Mouse (Mus musculus) MEL (cell line): Measurements from ENCODE around the gene Atp6v0e. TPM values are rescaled to one million over a fixed set of nuclear protein-coding genes. Genes with fewer than 3 reads are reported as not detected.

Source experiments
- DNase-seq: peaks from one replicate; pipeline ENCODE4 v3.0.0; 2011; ENCODE audit warnings: low read depth, low spot score
- H3K27ac ChIP-seq: 2 replicates; pipeline ENCODE4 v1.5.1; 2012; ENCODE audit warnings: low read depth, mild to moderate bottlenecking, control low read depth, low read length, moderate library complexity; ENCODE audit not compliant: control insufficient read depth
- H3K27me3 ChIP-seq, 2 experiments: fragments of 150-350 bp in 1 of 2; sonication (generic) in 1 of 2; 2 replicates each; pipeline ENCODE4 v1.6.1; 2012; ENCODE audit warnings: low read length in 2 of 2, mild to moderate bottlenecking in 2 of 2, improper control_type of control experiment in 1 of 2, moderate library complexity in 1 of 2; ENCODE audit not compliant: insufficient read depth in 2 of 2, control insufficient read depth in 1 of 2
- H3K36me3 ChIP-seq, 2 experiments: 2 replicates each; pipeline ENCODE4 v1.6.1; 2012 to 2014; ENCODE audit warnings: low read length in 2 of 2, improper control_type of control experiment in 1 of 2, inconsistent platforms in 1 of 2, mild to moderate bottlenecking in 1 of 2; ENCODE audit not compliant: insufficient read depth in 2 of 2, control insufficient read depth in 1 of 2
- H3K4me1 ChIP-seq, 2 experiments: fragments of 150-350 bp in 1 of 2; sonication (generic) in 1 of 2; 2 replicates each; pipeline ENCODE4 v1.6.1; 2012; ENCODE audit warnings: low read length in 2 of 2, improper control_type of control experiment in 1 of 2, mild to moderate bottlenecking in 1 of 2; ENCODE audit not compliant: insufficient read depth in 2 of 2, control insufficient read depth in 1 of 2
- H3K4me3 ChIP-seq, 2 experiments: fragments of 150-350 bp in 1 of 2; sonication (generic) in 1 of 2; 2 replicates each; pipeline ENCODE4 v1.5.1; 2012; ENCODE audit warnings: low read depth in 2 of 2, low read length in 2 of 2, mild to moderate bottlenecking in 2 of 2, moderate library complexity in 2 of 2, control low read depth in 1 of 2, improper control_type of control experiment in 1 of 2; ENCODE audit not compliant: control insufficient read depth in 1 of 2, insufficient read depth in 1 of 2
- H3K79me2 ChIP-seq: 2 replicates; pipeline ENCODE4 v1.6.1; 2012; ENCODE audit warnings: mild to moderate bottlenecking, low read length, moderate library complexity; ENCODE audit not compliant: control insufficient read depth, poor library complexity, insufficient read depth
- H3K9ac ChIP-seq: 2 replicates; pipeline ENCODE4 v1.6.1; 2012; ENCODE audit warnings: low read depth, mild to moderate bottlenecking, control low read depth, low read length, moderate library complexity; ENCODE audit not compliant: control insufficient read depth, poor library complexity, severe bottlenecking
- H3K9me3 ChIP-seq: fragments of 150-350 bp; sonication (generic); replicated peaks from 2 replicates; pipeline ENCODE4 v1.6.1; 2012; ENCODE audit warnings: mild to moderate bottlenecking, low read length, improper control_type of control experiment, moderate library complexity; ENCODE audit not compliant: insufficient read depth
- CHD1 ChIP-seq: IDR thresholded peaks from 2 replicates; pipeline ENCODE4 v1.6.1; 2012; ENCODE audit warnings: low read depth, mild to moderate bottlenecking, inconsistent platforms, low read length, improper control_type of control experiment
- CHD2 ChIP-seq: IDR thresholded peaks from 2 replicates; pipeline ENCODE4 v1.6.1; 2011; ENCODE audit warnings: low read length, improper control_type of control experiment
- CTCF ChIP-seq, 3 experiments: IDR thresholded peaks in 2 of 3; conservative IDR thresholded peaks in 1 of 3; 2 replicates each; pipeline ENCODE4 v1.5.1; 2011 to 2012; ENCODE audit warnings: low read length in 3 of 3, low read depth in 2 of 3, mild to moderate bottlenecking in 2 of 3, improper control_type of control experiment in 1 of 3, inconsistent platforms in 1 of 3, mixed read lengths in 1 of 3, moderate library complexity in 1 of 3; ENCODE audit not compliant: control insufficient read depth in 1 of 3, insufficient read depth in 1 of 3, poor library complexity in 1 of 3, severe bottlenecking in 1 of 3
- E2F4 ChIP-seq: IDR thresholded peaks from 2 replicates; pipeline ENCODE4 v1.6.1; 2011; ENCODE audit warnings: low read depth, low read length, improper control_type of control experiment, borderline replicate concordance
- ELF1 ChIP-seq: IDR thresholded peaks from 2 replicates; pipeline ENCODE4 v1.6.1; 2014; ENCODE audit warnings: low read depth, mild to moderate bottlenecking, inconsistent platforms, low read length, improper control_type of control experiment, moderate library complexity
- EP300 ChIP-seq, 2 experiments: IDR thresholded peaks; 2 replicates each; pipeline ENCODE4 v1.6.1; 2011; ENCODE audit warnings: improper control_type of control experiment in 2 of 2, low read length in 2 of 2, low read depth in 1 of 2, mild to moderate bottlenecking in 1 of 2
- ETS1 ChIP-seq: IDR thresholded peaks from 2 replicates; pipeline ENCODE4 v1.6.1; 2012; ENCODE audit warnings: low read depth, mild to moderate bottlenecking, inconsistent platforms, low read length, improper control_type of control experiment, moderate library complexity
- JUND ChIP-seq: IDR thresholded peaks from 2 replicates; pipeline ENCODE4 v1.6.1; 2011; ENCODE audit warnings: low read depth, mild to moderate bottlenecking, improper control_type of control experiment, low read length
- KAT2A ChIP-seq: conservative IDR thresholded peaks from 2 replicates; pipeline ENCODE4 v1.6.1; 2012; ENCODE audit warnings: low read depth, low read length, improper control_type of control experiment, inconsistent platforms
- MAFK ChIP-seq: IDR thresholded peaks from 2 replicates; pipeline ENCODE4 v1.6.1; 2011; ENCODE audit warnings: low read depth, mild to moderate bottlenecking, low read length, improper control_type of control experiment, borderline replicate concordance
- MAX ChIP-seq: IDR thresholded peaks from 2 replicates; pipeline ENCODE4 v1.6.1; 2011; ENCODE audit warnings: low read length, improper control_type of control experiment
- MAZ ChIP-seq: IDR thresholded peaks from 2 replicates; pipeline ENCODE4 v1.6.1; 2012; ENCODE audit warnings: low read depth, mild to moderate bottlenecking, inconsistent platforms, low read length, improper control_type of control experiment
- MEF2A ChIP-seq: IDR thresholded peaks from 2 replicates; pipeline ENCODE4 v1.6.1; 2014; ENCODE audit warnings: low read depth, mild to moderate bottlenecking, inconsistent platforms, low read length, improper control_type of control experiment; ENCODE audit not compliant: poor library complexity, insufficient replicate concordance, severe bottlenecking; ENCODE audit errors: extremely low read depth
- MXI1 ChIP-seq: IDR thresholded peaks from 2 replicates; pipeline ENCODE4 v1.6.1; 2011; ENCODE audit warnings: mild to moderate bottlenecking, low read depth, low read length, improper control_type of control experiment
- NRF1 ChIP-seq: IDR thresholded peaks from 2 replicates; pipeline ENCODE4 v1.6.1; 2014; ENCODE audit warnings: low read depth, mild to moderate bottlenecking, inconsistent platforms, low read length, improper control_type of control experiment, moderate library complexity; ENCODE audit not compliant: poor library complexity, insufficient read depth, severe bottlenecking
- POLR2AphosphoS5 ChIP-seq: IDR thresholded peaks from 2 replicates; pipeline ENCODE4 v1.6.1; 2012; ENCODE audit warnings: low read depth, borderline replicate concordance, mild to moderate bottlenecking, inconsistent platforms, low read length, moderate library complexity, mixed read lengths
- RCOR1 ChIP-seq: IDR thresholded peaks from 2 replicates; pipeline ENCODE4 v1.6.1; 2012; ENCODE audit warnings: low read depth, mild to moderate bottlenecking, inconsistent platforms, low read length, improper control_type of control experiment
- TAL1 ChIP-seq: IDR thresholded peaks from 2 replicates; pipeline ENCODE4 v1.6.1; 2012; ENCODE audit warnings: mild to moderate bottlenecking, inconsistent platforms, low read length, moderate library complexity, mixed read lengths
- TCF12 ChIP-seq: IDR thresholded peaks from 2 replicates; pipeline ENCODE4 v1.6.1; 2014; ENCODE audit warnings: low read depth, mild to moderate bottlenecking, inconsistent platforms, low read length, improper control_type of control experiment, moderate library complexity
- USF1 ChIP-seq: IDR thresholded peaks from 2 replicates; pipeline ENCODE4 v1.6.1; 2014; ENCODE audit warnings: low read depth, mild to moderate bottlenecking, inconsistent platforms, low read length, improper control_type of control experiment, moderate library complexity
- ZC3H11A ChIP-seq: IDR thresholded peaks from 2 replicates; pipeline ENCODE4 v1.6.1; 2012; ENCODE audit warnings: low read depth, mild to moderate bottlenecking, inconsistent platforms, low read length, improper control_type of control experiment
- ZNF384 ChIP-seq: IDR thresholded peaks from 2 replicates; pipeline ENCODE4 v1.6.1; 2012; ENCODE audit warnings: low read depth, mild to moderate bottlenecking, inconsistent platforms, low read length, improper control_type of control experiment
- polyA plus RNA-seq, 2 experiments: library from polyadenylated mRNA; stranded (reverse) in 1 of 2; unstranded in 1 of 2; fragments of >175 nt in 1 of 2; fragments of >200 nt in 1 of 2; gene quantifications; 2 replicates each; pipeline versions ENCODE4 v1.2.1 to v1.2.4; 2012; ENCODE audit warnings: low replicate concordance in 2 of 2, low read depth in 1 of 2; ENCODE audit not compliant: insufficient read length in 2 of 2, insufficient read depth in 1 of 2, missing spikeins in 1 of 2
- total RNA-seq: library from RNA; depleted of rRNA; stranded (reverse); fragments of 300-350 nt; gene quantifications from 2 replicates; pipeline ENCODE4 v1.2.3, GENCODE M21; 2012

The Atp6v0e gene
- total and polyA plus RNA-seq, 3 experiments = 173 to 200 TPM; not detected in 1

DNA sequence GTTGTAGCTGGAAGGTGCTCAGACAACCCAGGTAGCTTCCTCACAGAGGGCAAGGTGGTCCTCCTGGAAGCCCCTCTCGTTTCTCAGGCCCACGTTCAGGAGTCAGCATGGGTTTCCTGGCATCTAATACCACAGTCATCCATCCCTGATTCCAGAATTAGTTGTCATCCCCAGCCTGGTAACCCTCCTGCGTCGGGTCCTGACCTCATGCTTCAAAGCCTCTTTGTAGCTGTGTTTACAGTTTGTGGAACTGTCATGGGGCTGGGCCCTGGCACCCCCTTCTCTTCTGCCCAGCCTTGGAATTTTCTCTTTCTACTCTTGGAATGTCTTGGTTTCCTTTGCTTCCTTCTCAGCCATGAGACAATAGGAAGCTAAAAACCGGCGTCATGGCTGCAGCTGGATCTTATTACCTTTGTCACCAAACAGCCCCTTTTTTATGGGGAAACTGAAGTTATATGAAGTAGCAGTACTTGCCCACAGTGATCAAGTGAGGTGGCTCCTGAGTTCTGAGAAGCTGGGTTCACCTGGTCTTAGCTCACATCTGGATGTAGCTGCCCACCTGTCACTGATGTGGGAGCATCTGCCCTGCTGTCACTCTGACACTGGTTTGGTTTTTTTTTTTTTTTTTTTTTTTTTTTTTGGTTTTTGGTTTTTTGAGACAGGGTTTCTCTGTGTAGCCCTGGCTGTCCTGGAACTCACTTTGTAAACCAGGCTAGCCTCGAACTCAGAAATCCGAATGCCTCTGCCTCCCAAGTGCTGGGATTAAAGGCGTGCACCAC is 48.1 kb upstream of the Atp6v0e start:
- no peak overlapping the region for H3K4me3 ChIP-seq
- H3K4me1 ChIP-seq = no peaks in the 10 kb centered on the region
- peaks cover 0 to 2% of the 10 kb centered on the region in 2 experiments; a peak in 2 of 4 replicates for H3K36me3 ChIP-seq
- no peak overlapping the region for H3K27ac ChIP-seq
- TF ChIP-seq MAZ (no peak), ZNF384 (peak; percentile 58; the same call in 1 of the 2 replicates), USF1 (no peak), KAT2A (no peak), ZC3H11A (no peak), JUND (no peak), E2F4 (no peak)
- no peaks in the 10 kb centered on the region for H3K9me3 ChIP-seq
- no peaks in the 10 kb centered on the region for H3K79me2 ChIP-seq
- H3K27me3 ChIP-seq = no peaks in the 10 kb centered on the region
- no peak for DNase-seq
- no peak overlapping the region for H3K9ac ChIP-seq

DNA sequence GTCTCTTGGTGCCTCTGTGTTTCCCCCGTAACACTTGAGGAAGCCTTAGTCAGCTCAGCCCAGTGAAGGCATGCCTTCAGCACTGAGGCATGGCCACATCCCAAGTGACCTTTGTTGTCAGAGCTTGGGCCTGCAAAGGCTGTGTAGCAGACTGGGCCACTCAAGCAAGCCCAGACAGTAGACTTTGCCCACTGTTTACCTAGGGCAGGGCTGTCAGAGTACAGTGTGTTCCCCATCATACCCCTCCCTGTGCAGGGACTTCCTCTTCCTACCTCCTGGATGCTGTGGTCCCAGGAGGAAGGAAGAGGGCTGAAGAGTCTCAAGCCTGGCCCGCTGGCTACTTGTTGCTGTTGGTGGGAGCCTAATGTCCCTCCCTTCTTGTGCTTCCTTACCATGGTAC is 46.3 kb upstream of the Atp6v0e start:
- Histone ChIP-seq H3K4me3 (no peak overlapping the region), H3K36me3 (peaks cover 0 to 2% of the 10 kb centered on the region in 2 experiments; a peak in 2 of 4 replicates), H3K79me2 (no peaks in the 10 kb centered on the region), H3K9ac (no peak overlapping the region)
- TF ChIP-seq CTCF (IDR thresholded peaks at IDR 0.05 in 2 of 3, conservative IDR thresholded peaks at IDR 0.05 in 1 of 3; ENCODE audit: control insufficient read depth in 1 of 3, insufficient read depth in 1 of 3, low read depth in 2 of 3, low read length in 3 of 3, poor library complexity in 1 of 3, severe bottlenecking in 1 of 3) = no peak
- TF ChIP-seq CHD2 = no peak
- no peak for TF ChIP-seq MAX
- TF ChIP-seq TCF12 = no peak
- no peak for TF ChIP-seq ZC3H11A
- TF ChIP-seq RCOR1 = no peak
- no peak for TF ChIP-seq ETS1
- TF ChIP-seq MXI1 = no peak
- TF ChIP-seq CHD1 = no peak
- no peak for TF ChIP-seq MAFK
- no peak for TF ChIP-seq ELF1
- TF ChIP-seq POLR2AphosphoS5 = no peak
- TF ChIP-seq TAL1 = no peak
- TF ChIP-seq NRF1 = no peak
- TF ChIP-seq MEF2A = no peak
- no peak for TF ChIP-seq ZNF384
- TF ChIP-seq EP300 (IDR thresholded peaks at IDR 0.05; ENCODE audit: low read depth in 1 of 2, low read length in 2 of 2) = no peak
- TF ChIP-seq MAZ = no peak
- TF ChIP-seq USF1 = no peak
- TF ChIP-seq E2F4 = no peak
- TF ChIP-seq, all 39 proteins: peak for 0
- Histone ChIP-seq H3K27me3 (no peaks in the 10 kb centered on the region), H3K27ac (no peak overlapping the region), H3K4me1 (no peaks in the 10 kb centered on the region), H3K9me3 (no peaks in the 10 kb centered on the region)
- DNase-seq = no peak
